Comparison of ENCODE assay signal across 8 mouse cellular contexts in the genomic region with DNA sequence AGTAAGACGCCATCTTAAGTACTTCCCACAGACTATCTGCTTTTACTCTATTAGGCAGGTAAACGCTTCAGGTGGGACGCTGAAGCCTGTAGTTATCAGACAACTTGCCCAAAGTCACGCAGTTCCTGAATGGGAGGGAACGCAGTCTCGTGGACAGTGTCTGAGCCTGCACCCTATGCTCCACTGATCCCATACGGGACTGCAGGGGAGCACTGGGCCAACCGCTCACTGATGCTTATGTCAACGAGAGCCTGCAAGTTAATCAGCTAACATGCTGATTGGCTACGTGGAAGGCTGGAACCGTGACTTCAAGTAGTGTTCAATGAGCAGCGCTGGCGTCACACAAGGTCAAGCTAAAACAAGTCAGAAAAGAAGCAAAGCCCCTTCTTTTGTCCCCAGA. TPM values are rescaled to one million over a fixed set of nuclear protein-coding genes. Genes with fewer than 3 reads are reported as not detected.
DNase-seq lines count a peak whose midpoint lies in the region; ATAC-seq and TF ChIP-seq lines count a peak whose summit lies in the region.

No protein-coding gene starts in this region.

- no peak for ATAC-seq in embryonic facial prominence, embryonic 12.5 days (ENCODE audit: insufficient number of reproducible peaks, insufficient read depth, low FRiP score, low TSS enrichment)
- ATAC-seq in hindbrain, embryonic 14.5 days (ENCODE audit: low FRiP score), result no peak
- ATAC-seq in neural tube, embryonic 11.5 days (ENCODE audit: insufficient read depth, low FRiP score, low TSS enrichment), result no peak

- 0 out of 2 replicates have a peak overlapping the region, but pooled peaks have one; percentile 28 for H3K27ac ChIP-seq in testis, adult 2 months (ENCODE audit: control insufficient read depth, insufficient read depth, low read depth, low read length)
- H3K27ac ChIP-seq in embryonic facial prominence, embryonic 12.5 days, result no peak overlapping the region
- no peak overlapping the region for H3K27ac ChIP-seq in hindbrain, embryonic 14.5 days
- no peak overlapping the region for H3K27ac ChIP-seq in liver, adult 2 months (replicated peaks; ENCODE audit: insufficient read depth, low read depth, low read length)
- H3K27ac ChIP-seq in neural tube, embryonic 11.5 days (ENCODE audit: low read depth, low read length), result no peak overlapping the region

- peak overlapping the region; percentile 11; the same call in 1 of the 2 replicates for H3K9ac ChIP-seq in embryonic facial prominence, embryonic 12.5 days
- peak overlapping the region; percentile 85 for H3K9ac ChIP-seq in hindbrain, embryonic 14.5 days
- peak overlapping the region; percentile 36; the same call in 1 of the 2 replicates for H3K9ac ChIP-seq in liver, adult 2 months (ENCODE audit: low read depth, low read length)
- 0 out of 2 replicates have a peak overlapping the region, but pooled peaks have one; percentile 4 for H3K9ac ChIP-seq in neural tube, embryonic 11.5 days (ENCODE audit: low read length)

- DNase-seq in testis, postnatal 14 days (ENCODE audit: low spot score), result no peak
- DNase-seq in hindbrain, embryonic 14.5 days (ENCODE audit: low spot score), result no peak
- peak; percentile 51 for DNase-seq in liver, adult 2 months (ENCODE audit: extremely low read depth, low read depth, low spot score)
- DNase-seq in neural tube, embryonic 11.5 days (ENCODE audit: low spot score), result peak; percentile 20
- DNase-seq in layer of hippocampus, adult 8-10 months (ENCODE audit: low spot score in 2 of 2), result no peak
- no peak for DNase-seq in left cerebral cortex, postnatal 10 days (ENCODE audit: extremely low spot score in 1 of 2, low spot score in 2 of 2)

- peak overlapping the region; percentile 81 for H3K4me3 ChIP-seq in testis, adult 2 months (ENCODE audit: control insufficient read depth, low read depth, low read length)
- H3K4me3 ChIP-seq in embryonic facial prominence, embryonic 12.5 days, result peak overlapping the region; percentile 78
- peak overlapping the region; percentile 88 for H3K4me3 ChIP-seq in hindbrain, embryonic 14.5 days (replicated peaks; ENCODE audit: low read length)
- peak overlapping the region; percentile 12; the same call in 1 of the 2 replicates for H3K4me3 ChIP-seq in liver, adult 2 months (ENCODE audit: insufficient read depth, low read depth, low read length)
- peak overlapping the region; percentile 81 for H3K4me3 ChIP-seq in neural tube, embryonic 11.5 days (ENCODE audit: low read depth, low read length)

- H3K36me3 ChIP-seq in testis, adult 2 months (ENCODE audit: control insufficient read depth, insufficient read depth, low read length), result peaks cover 4% of the 10 kb centered on the region; the same call in 1 of the 2 replicates
- 0 out of 2 replicates have a peak, but pooled peaks cover 5% of the 10 kb centered on the region for H3K36me3 ChIP-seq in embryonic facial prominence, embryonic 12.5 days
- H3K36me3 ChIP-seq in hindbrain, embryonic 14.5 days (replicated peaks; ENCODE audit: control insufficient read depth, insufficient read depth), result peaks cover 6% of the 10 kb centered on the region; the same call in 1 of the 2 replicates
- H3K36me3 ChIP-seq in liver, adult 2 months (ENCODE audit: control insufficient read depth, insufficient read depth, low read length), result 0 out of 2 replicates have a peak, but pooled peaks cover 2% of the 10 kb centered on the region
- H3K36me3 ChIP-seq in neural tube, embryonic 11.5 days (ENCODE audit: control insufficient read depth, insufficient read depth, low read length), result no peaks in the 10 kb centered on the region

- peak overlapping the region; percentile 76 for H3K4me2 ChIP-seq in embryonic facial prominence, embryonic 12.5 days (replicated peaks)
- peak overlapping the region; percentile 82 for H3K4me2 ChIP-seq in hindbrain, embryonic 14.5 days (replicated peaks)
- peak overlapping the region; percentile 74 for H3K4me2 ChIP-seq in neural tube, embryonic 11.5 days (ENCODE audit: low read depth)

- peaks cover 39% of the 10 kb centered on the region for H3K79me2 ChIP-seq in liver, adult 2 months (ENCODE audit: control insufficient read depth, insufficient read depth, low read length)

- H3K4me1 ChIP-seq in testis, adult 2 months (ENCODE audit: control insufficient read depth, insufficient read depth, low read length), result peaks cover 7% of the 10 kb centered on the region
- peaks cover 23% of the 10 kb centered on the region for H3K4me1 ChIP-seq in embryonic facial prominence, embryonic 12.5 days
- H3K4me1 ChIP-seq in hindbrain, embryonic 14.5 days (replicated peaks; ENCODE audit: control insufficient read depth, insufficient read depth, low read length), result peaks cover 30% of the 10 kb centered on the region
- H3K4me1 ChIP-seq in liver, adult 2 months (ENCODE audit: control insufficient read depth, insufficient read depth, low read length), result peaks cover 12% of the 10 kb centered on the region
- H3K4me1 ChIP-seq in neural tube, embryonic 11.5 days (ENCODE audit: control insufficient read depth, insufficient read depth, low read length), result peaks cover 14% of the 10 kb centered on the region

- TF ChIP-seq POLR2A in testis, adult 2 months (IDR thresholded peaks at IDR 0.05; ENCODE audit: control insufficient read depth, low read depth, low read length), result 0 out of 2 replicates have a peak, but pooled peaks have one; percentile 26
- TF ChIP-seq POLR2A in liver, adult 2 months (IDR thresholded peaks at IDR 0.05; ENCODE audit: extremely low read depth, insufficient read depth, low read length), result no peak

- no peak for TF ChIP-seq CTCF in testis, adult 2 months (IDR thresholded peaks at IDR 0.05; ENCODE audit: control insufficient read depth, insufficient read depth, insufficient replicate concordance, low read depth, low read length)
- no peak for TF ChIP-seq CTCF in liver, adult 2 months (IDR thresholded peaks at IDR 0.05; ENCODE audit: low read depth, low read length)

- H3K9me3 ChIP-seq in embryonic facial prominence, embryonic 12.5 days, result no peaks in the 10 kb centered on the region
- no peaks in the 10 kb centered on the region for H3K9me3 ChIP-seq in hindbrain, embryonic 14.5 days (ENCODE audit: control insufficient read depth, low read length)
- H3K9me3 ChIP-seq in neural tube, embryonic 11.5 days (ENCODE audit: control insufficient read depth, low read length), result no peaks in the 10 kb centered on the region

- intact Hi-C loops in left cerebral cortex, postnatal 10 days (cut with DNase I), result no loop called here

- H3K27me3 ChIP-seq in testis, adult 2 months (ENCODE audit: control insufficient read depth, insufficient read depth, low read length), result no peaks in the 10 kb centered on the region
- no peaks in the 10 kb centered on the region for H3K27me3 ChIP-seq in embryonic facial prominence, embryonic 12.5 days
- H3K27me3 ChIP-seq in hindbrain, embryonic 14.5 days (ENCODE audit: control insufficient read depth, insufficient read depth, low read length), result no peaks in the 10 kb centered on the region
- no peaks in the 10 kb centered on the region for H3K27me3 ChIP-seq in liver, adult 2 months (ENCODE audit: control insufficient read depth, insufficient read depth, low read length)
- no peaks in the 10 kb centered on the region for H3K27me3 ChIP-seq in neural tube, embryonic 11.5 days (ENCODE audit: control insufficient read depth, insufficient read depth, low read length)

- 33% methylated on average over 13 of the region's 13 CpGs for WGBS in embryonic facial prominence, embryonic 12.5 days
- 38% methylated on average over 13 of the region's 13 CpGs for WGBS in hindbrain, embryonic 14.5 days
- WGBS in liver, adult 2 months, result 15% methylated on average over 13 of the region's 13 CpGs
- 35% methylated on average over 13 of the region's 13 CpGs for WGBS in neural tube, embryonic 11.5 days

RNA-seq across cellular contexts. Expression of a gene that starts 1.4 kb away (rescaled TPM):
- 45.3 and 47.8 TPM in 2 replicates for polyA plus RNA-seq in testis, adult 2 months (2012; rRNA removed)
- polyA plus RNA-seq in embryonic facial prominence, embryonic 12.5 days (2016; fragmentation: Nextera tagmentation; extraction: Ambion mirVana), result 46.3 and 47.5 TPM in 2 replicates
- polyA plus RNA-seq in hindbrain, embryonic 14.5 days (2014; fragmentation: Nextera tagmentation; extraction: Ambion mirVana), result 24.2 and 25.7 TPM in 2 replicates
- 9.0 and 10.8 TPM in 2 replicates for total RNA-seq in liver, adult 2 months (2014; rRNA removed)
- 13.3 and 16.0 TPM in 2 replicates for polyA plus RNA-seq in liver, adult 2 months (2012; rRNA removed)
- polyA plus RNA-seq in neural tube, embryonic 11.5 days (2014; fragmentation: Nextera tagmentation; extraction: Ambion mirVana), result 43.2 and 45.6 TPM in 2 replicates
- 10 to 100 TPM; 20.2 to 22.4 (median 21.2) TPM for total RNA-seq in layer of hippocampus, adult 8-10 months (2022)
- 10 to 100 TPM; 23.7 to 25.2 TPM for total RNA-seq in left cerebral cortex, postnatal 10 days (2021)

RNA-seq across cellular contexts. Expression of a gene that starts 1.5 kb away (rescaled TPM):
- polyA plus RNA-seq in testis, adult 2 months (2012; rRNA removed), result 28.0 and 33.4 TPM in 2 replicates
- polyA plus RNA-seq in embryonic facial prominence, embryonic 12.5 days (2016; fragmentation: Nextera tagmentation; extraction: Ambion mirVana), result 5.2 and 6.1 TPM in 2 replicates
- polyA plus RNA-seq in hindbrain, embryonic 14.5 days (2014; fragmentation: Nextera tagmentation; extraction: Ambion mirVana), result 4.9 and 5.5 TPM in 2 replicates
- total RNA-seq in liver, adult 2 months (2014; rRNA removed), result 3.6 and 4.1 TPM in 2 replicates
- 1.8 and 2.7 TPM in 2 replicates for polyA plus RNA-seq in liver, adult 2 months (2012; rRNA removed)
- 7.9 and 9.7 TPM in 2 replicates for polyA plus RNA-seq in neural tube, embryonic 11.5 days (2014; fragmentation: Nextera tagmentation; extraction: Ambion mirVana)
- total RNA-seq in layer of hippocampus, adult 8-10 months (2022), result 10 to 100 TPM; 11.1 to 13.8 (median 12.6) TPM
- 10 to 100 TPM; 11.3 to 11.5 TPM for total RNA-seq in left cerebral cortex, postnatal 10 days (2021)

RNA-seq across cellular contexts. Expression of a gene that starts 36.9 kb away (rescaled TPM):
- 2.3 and 2.9 TPM in 2 replicates for polyA plus RNA-seq in testis, adult 2 months (2012; rRNA removed)
- 21.7 and 22.0 TPM in 2 replicates for polyA plus RNA-seq in embryonic facial prominence, embryonic 12.5 days (2016; fragmentation: Nextera tagmentation; extraction: Ambion mirVana)
- 19.7 and 21.5 TPM in 2 replicates for polyA plus RNA-seq in hindbrain, embryonic 14.5 days (2014; fragmentation: Nextera tagmentation; extraction: Ambion mirVana)
- 12.4 and 13.9 TPM in 2 replicates for total RNA-seq in liver, adult 2 months (2014; rRNA removed)
- polyA plus RNA-seq in liver, adult 2 months (2012; rRNA removed), result 13.6 and 13.7 TPM in 2 replicates
- 20.1 and 21.7 TPM in 2 replicates for polyA plus RNA-seq in neural tube, embryonic 11.5 days (2014; fragmentation: Nextera tagmentation; extraction: Ambion mirVana)
- total RNA-seq in layer of hippocampus, adult 8-10 months (2022), result 10 to 100 TPM; 17.6 to 20.3 (median 18.6) TPM
- 10 to 100 TPM; 16.4 to 20.0 TPM for total RNA-seq in left cerebral cortex, postnatal 10 days (2021)

Comparison
In these comparisons a context has a peak if more than half of its experiments do, and no peak if none do; other contexts are left out.
1. H3K4me3 ChIP-seq: peak in every context shown above with its lines; median percentile 88 in hindbrain, embryonic 14.5 days; 81 in testis, adult 2 months; 81 in neural tube, embryonic 11.5 days; 78 in embryonic facial prominence, embryonic 12.5 days; 12 in liver, adult 2 months.
2. DNase-seq: peak in liver, adult 2 months (single experiment) and neural tube, embryonic 11.5 days (single experiment); none in testis, postnatal 14 days (single experiment), hindbrain, embryonic 14.5 days (single experiment), layer of hippocampus, adult 8-10 months (0 of 2) and left cerebral cortex, postnatal 10 days (0 of 2).
3. H3K9ac ChIP-seq: peak in every context shown above with its lines; median percentile 85 in hindbrain, embryonic 14.5 days; 36 in liver, adult 2 months; 11 in embryonic facial prominence, embryonic 12.5 days; 4 in neural tube, embryonic 11.5 days.
4. Peak in every context shown above with its lines, with median percentiles within 50 percentile points of each other: H3K4me2 ChIP-seq.